ENCODE assay signal across 10 mouse cellular contexts in the genomic region with DNA sequence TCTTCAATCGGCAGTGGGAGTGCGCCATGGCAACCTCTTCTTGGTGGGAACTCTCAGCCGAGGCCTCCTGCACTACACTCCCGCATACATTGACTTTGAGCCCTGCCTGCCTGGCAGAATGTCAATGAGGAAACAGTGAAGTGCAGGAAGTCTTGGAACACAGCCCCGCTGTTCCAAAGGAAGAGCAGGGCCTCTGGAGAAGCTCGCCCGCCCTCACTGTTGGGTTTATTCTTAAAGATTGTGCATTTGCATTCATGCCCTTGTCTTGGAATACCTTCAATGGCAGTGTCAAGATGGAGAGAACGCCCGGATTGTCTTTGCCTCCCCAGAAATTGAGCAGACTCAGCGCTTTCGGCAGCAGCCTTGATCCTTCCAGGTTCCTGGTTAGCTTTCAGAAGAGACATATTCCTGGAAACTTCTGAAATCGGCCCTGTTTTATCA.
DNase-seq lines count a peak whose midpoint lies in the region; ATAC-seq and TF ChIP-seq lines count a peak whose summit lies in the region.
"Had no signal": no experiment of that assay in that cellular context is flagged by ENCODE, and none has a peak within 500 bp of the region (broad histone marks: within the 10 kb centered on the region; RNA-seq: fewer than 3 reads in every experiment).

No protein-coding gene starts in this region.

- H3K4me1 ChIP-seq in heart, embryonic 13.5 days, result no peaks in the 10 kb centered on the region
- H3K4me1 ChIP-seq in heart, embryonic 11.5 days (ENCODE audit: control insufficient read depth, insufficient read depth, low read length), result no peaks in the 10 kb centered on the region
- H3K4me1 ChIP-seq in limb, embryonic 14.5 days (ENCODE audit: control insufficient read depth, insufficient read depth, low read length), result no peaks in the 10 kb centered on the region

- intact Hi-C loops in heart, postnatal 36 days (cut with DNase I), result no loop called here

- no peak for TF ChIP-seq POLR2A in limb, embryonic 14.5 days (IDR thresholded peaks at IDR 0.05; ENCODE audit: borderline replicate concordance, extremely low read depth, insufficient read depth, insufficient read length)

- ATAC-seq in heart, embryonic 13.5 days (ENCODE audit: extremely low read depth, insufficient number of reproducible peaks, low FRiP score, low TSS enrichment), result no peak
- no peak for ATAC-seq in heart, embryonic 11.5 days (replicated peaks; ENCODE audit: insufficient number of reproducible peaks, low FRiP score, low TSS enrichment)
- ATAC-seq in limb, embryonic 14.5 days (ENCODE audit: low FRiP score, low read depth), result no peak
- ATAC-seq: Patski had no signal

- H3K27ac ChIP-seq in heart, embryonic 13.5 days (replicated peaks), result peak overlapping the region; percentile 13
- no peak overlapping the region for H3K27ac ChIP-seq in heart, embryonic 11.5 days (ENCODE audit: low read depth, low read length)
- H3K27ac ChIP-seq in limb, embryonic 14.5 days (replicated peaks; ENCODE audit: low read depth, low read length), result no peak overlapping the region
- H3K27ac ChIP-seq: heart, adult 2 months had no signal

- H3K36me3 ChIP-seq in heart, embryonic 13.5 days, result no peaks in the 10 kb centered on the region
- no peaks in the 10 kb centered on the region for H3K36me3 ChIP-seq in heart, embryonic 11.5 days (ENCODE audit: control insufficient read depth, insufficient read depth, low read length)
- no peaks in the 10 kb centered on the region for H3K36me3 ChIP-seq in limb, embryonic 14.5 days (ENCODE audit: control insufficient read depth, insufficient read depth, low read length)

- WGBS in heart, embryonic 13.5 days, result 43% methylated on average over 12 of the region's 12 CpGs
- WGBS in heart, embryonic 11.5 days (ENCODE audit: insufficient replicate concordance), result 55% methylated on average over 12 of the region's 12 CpGs
- 57% methylated on average over 12 of the region's 12 CpGs for WGBS in limb, embryonic 14.5 days

- no peak overlapping the region for H3K9ac ChIP-seq in heart, embryonic 13.5 days
- no peak overlapping the region for H3K9ac ChIP-seq in heart, embryonic 11.5 days (ENCODE audit: low read depth, low read length)
- H3K9ac ChIP-seq in limb, embryonic 14.5 days (ENCODE audit: low read depth, low read length, severe bottlenecking), result no peak overlapping the region

- peak overlapping the region; percentile 3 for H3K4me2 ChIP-seq in heart, embryonic 13.5 days
- H3K4me2 ChIP-seq in heart, embryonic 11.5 days, result no peak overlapping the region
- H3K4me2 ChIP-seq in limb, embryonic 14.5 days (replicated peaks; ENCODE audit: low read depth, low read length, severe bottlenecking), result no peak overlapping the region

- no peaks in the 10 kb centered on the region for H3K27me3 ChIP-seq in heart, embryonic 13.5 days (replicated peaks)
- no peaks in the 10 kb centered on the region for H3K27me3 ChIP-seq in heart, embryonic 11.5 days (ENCODE audit: control insufficient read depth, insufficient read depth, low read length)
- H3K27me3 ChIP-seq in limb, embryonic 14.5 days (ENCODE audit: control insufficient read depth, insufficient read depth, low read length), result no peaks in the 10 kb centered on the region

- DNase-seq in cerebellum, postnatal 4 days (ENCODE audit: low spot score in 2 of 2), result peak; percentile 27 to 54
- DNase-seq in heart, postnatal 36 days, result peak; percentile 5 to 13
- DNase-seq in limb, embryonic 14.5 days (ENCODE audit: low spot score), result peak; percentile 20
- peak; percentile 85 to 88 for DNase-seq in right cerebral cortex, postnatal 10 days (ENCODE audit: low spot score in 2 of 2)
- DNase-seq in spleen, postnatal 14 days (ENCODE audit: low spot score in 2 of 2), result no peak
- no peak for DNase-seq in adrenal gland, adult (ENCODE audit: inconsistent age in 2 of 2, low spot score in 1 of 2)

- no peaks in the 10 kb centered on the region for H3K9me3 ChIP-seq in heart, embryonic 13.5 days
- H3K9me3 ChIP-seq in heart, embryonic 11.5 days (replicated peaks; ENCODE audit: control insufficient read depth, low read length), result no peaks in the 10 kb centered on the region
- no peaks in the 10 kb centered on the region for H3K9me3 ChIP-seq in limb, embryonic 14.5 days (ENCODE audit: control insufficient read depth, low read length)

- H3K4me3 ChIP-seq in heart, embryonic 13.5 days, result no peak overlapping the region
- no peak overlapping the region for H3K4me3 ChIP-seq in heart, embryonic 11.5 days (ENCODE audit: low read depth, low read length)
- H3K4me3 ChIP-seq in limb, embryonic 14.5 days (replicated peaks; ENCODE audit: low read length), result no peak overlapping the region
- H3K4me3 ChIP-seq: heart, adult 2 months had no signal

Comparison
In these comparisons a context has a peak if more than half of its experiments do, and no peak if none do; other contexts are left out.
1. DNase-seq: peak in cerebellum, postnatal 4 days (2 of 2), heart, postnatal 36 days (2 of 2), limb, embryonic 14.5 days (single experiment) and right cerebral cortex, postnatal 10 days (2 of 2); none in spleen, postnatal 14 days (0 of 2) and adrenal gland, adult (0 of 2).